Mouse (Mus musculus) fat pad, adult 2 months (tissue): ENCODE data around the gene Olfr688.

Experiments used
- DNase-seq: peaks from one replicate; pipeline ENCODE4 v3.0.0-alpha.2; 2011; ENCODE audit warnings: low read depth, low spot score; ENCODE audit errors: extremely low read depth

Gene Olfr688

DNA sequence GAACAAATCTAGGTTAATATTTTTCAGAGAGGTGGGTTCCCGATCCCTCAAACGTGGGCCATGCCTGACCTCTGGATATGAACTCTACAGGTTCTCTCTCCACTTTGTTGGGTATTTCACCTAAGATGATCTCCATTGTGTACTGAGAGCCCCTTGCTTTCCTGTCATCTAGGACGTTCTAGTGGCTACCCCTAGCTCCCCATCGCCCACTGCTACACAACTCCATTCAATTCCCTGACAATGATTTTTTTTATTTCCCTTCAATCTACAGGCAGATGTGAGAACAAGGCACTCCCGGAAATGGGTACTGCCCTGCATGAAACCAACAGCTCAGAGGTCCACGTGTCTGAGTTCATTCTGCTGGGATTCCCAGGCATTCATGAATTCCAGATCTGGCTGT lies at the start of gene Olfr688:
Gene Olfr688, plus strand, starts transcription at position 301 of the 400 bp plus-strand sequence.
- DNase-seq = no peak

DNA sequence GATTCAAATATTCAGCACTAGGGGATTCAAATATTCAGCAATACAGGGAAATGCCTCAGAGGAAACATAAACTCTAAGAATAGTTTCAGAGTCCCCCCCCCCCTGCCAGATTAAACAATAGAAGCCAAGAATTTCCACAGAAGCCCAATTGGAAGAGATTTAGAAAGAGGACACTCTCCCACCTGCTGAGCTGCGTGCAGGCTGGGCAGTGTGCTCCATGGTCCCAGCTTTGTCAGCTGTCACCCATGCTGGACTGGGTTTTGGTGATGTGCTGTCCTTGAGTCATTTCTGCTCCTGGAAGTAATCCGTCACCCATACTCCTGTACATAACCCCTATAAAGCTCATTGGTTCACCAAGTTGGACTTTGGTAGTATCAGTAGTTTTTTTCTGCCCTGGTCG lies 40.2 kb upstream of the Olfr688 start:
- no peak for DNase-seq

DNA sequence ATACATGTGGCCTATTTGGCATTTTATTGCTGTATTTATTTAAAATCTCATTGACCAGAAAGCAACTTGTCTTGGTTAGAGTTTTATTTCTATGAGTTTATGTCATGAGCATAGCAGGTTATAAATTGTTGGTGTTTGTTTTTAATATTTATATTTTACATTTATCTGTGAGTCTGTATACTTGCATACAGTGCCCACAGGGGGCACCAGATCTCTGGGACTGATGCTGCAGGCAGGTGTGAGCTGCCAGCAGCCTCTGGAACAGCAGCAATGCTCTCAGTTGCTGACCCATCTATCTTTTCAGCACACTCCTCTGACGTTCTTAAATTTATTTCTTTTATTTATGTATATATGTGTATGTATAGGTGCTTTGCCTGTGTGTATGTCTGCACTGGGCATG lies 39.7 kb upstream of the Olfr688 start:
- DNase-seq = no peak

DNA sequence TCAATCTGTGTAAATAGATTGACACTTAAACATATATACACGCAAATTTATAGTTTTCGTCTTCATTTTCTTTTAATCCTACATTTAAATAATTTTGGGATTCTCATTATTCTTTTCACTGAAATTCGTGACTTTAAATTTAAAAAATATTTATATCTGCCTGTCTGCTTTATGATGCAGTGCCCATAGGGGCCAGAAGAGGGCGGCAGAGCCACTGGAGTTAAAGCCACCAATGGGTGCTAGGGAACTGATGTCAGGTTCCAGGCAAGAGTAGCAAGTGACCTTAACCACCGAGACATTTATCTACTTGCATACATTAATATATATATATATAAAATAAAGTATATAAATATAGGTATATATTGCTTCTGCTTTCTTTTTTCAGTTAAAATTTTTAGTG lies 31.2 kb upstream of the Olfr688 start:
- DNase-seq = no peak

DNA sequence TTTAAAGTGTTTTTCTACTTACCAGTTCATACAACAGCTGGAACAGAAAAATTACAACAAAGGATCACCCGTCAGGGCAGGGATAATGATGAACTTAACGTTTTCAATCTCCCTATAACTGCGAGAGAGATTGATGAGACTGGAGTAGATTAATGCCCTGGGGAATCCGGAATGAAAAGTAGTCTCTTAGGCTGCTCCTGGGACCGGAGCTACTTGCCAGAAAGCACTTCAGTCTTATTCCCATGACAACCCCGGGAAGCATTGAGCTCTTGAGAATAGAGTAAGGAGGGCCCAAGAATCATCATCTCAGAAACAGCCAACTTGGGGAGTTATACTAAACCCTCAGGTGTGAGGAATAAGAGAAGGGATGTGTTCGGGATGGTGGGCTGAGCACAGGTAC lies 15.5 kb upstream of the Olfr688 start:
- DNase-seq = no peak

DNA sequence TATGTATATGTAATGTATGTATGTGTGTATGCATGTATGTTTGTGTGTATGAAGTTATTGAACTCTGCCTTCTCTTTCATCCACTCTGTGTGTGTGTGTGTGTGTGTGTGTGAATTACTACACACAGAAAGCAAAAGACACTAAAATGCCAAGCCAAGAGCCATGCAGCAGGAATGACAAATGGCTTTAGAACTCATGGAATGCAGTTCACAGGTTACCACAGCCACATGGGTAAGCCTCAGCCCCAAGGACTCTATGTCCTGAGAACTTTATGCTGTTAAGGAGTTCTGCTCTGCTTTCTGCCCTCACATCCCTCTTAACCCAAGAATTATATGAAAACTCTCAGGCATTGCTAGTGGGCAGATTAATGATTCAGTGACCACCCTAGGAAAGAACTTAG lies 2.2 kb downstream of the Olfr688 start:
- no peak for DNase-seq

DNA sequence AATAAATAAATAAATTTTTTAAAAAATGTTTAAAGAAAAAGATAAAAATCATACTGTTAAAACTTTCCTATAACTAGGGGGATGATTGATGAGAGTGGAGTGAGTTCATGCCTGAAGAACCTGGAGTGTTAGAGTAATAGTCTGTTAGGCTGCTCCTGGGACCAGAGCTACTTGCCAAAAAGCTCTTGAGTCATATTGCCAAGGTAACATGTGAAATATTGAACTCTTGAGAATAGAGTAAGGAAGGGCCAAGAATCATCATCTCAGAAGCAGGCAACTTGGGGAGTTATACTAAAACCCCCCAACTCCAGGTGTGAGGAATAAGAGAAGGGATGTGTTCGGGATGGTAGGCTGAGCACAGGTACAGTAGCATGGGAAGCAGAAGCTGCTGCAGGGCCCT lies 23.0 kb downstream of the Olfr688 start, which contains the start of gene Olfr689:
Gene Olfr689, plus strand, starts transcription at position 301 of the 400 bp plus-strand sequence.
- no peak for DNase-seq

DNA sequence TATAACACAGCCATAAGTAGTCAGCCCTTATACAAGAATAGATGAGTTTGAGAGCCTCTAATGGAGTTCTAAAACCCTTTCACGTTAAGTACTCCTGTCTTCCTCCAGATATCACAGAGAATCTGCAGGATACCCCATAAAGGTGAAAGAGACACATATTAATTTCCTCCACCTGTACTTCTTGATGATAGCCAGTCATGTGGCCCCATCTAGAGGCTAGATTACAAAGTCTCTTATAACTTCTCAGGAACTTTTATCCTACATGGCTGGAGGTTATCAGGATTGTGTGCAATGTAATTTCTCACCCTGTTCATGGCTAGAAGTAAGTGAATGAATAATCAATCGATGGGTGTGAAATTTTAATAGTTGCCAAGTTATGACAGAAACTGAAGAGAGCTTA lies 37.4 kb downstream of the Olfr688 start:
- no peak for DNase-seq

DNA sequence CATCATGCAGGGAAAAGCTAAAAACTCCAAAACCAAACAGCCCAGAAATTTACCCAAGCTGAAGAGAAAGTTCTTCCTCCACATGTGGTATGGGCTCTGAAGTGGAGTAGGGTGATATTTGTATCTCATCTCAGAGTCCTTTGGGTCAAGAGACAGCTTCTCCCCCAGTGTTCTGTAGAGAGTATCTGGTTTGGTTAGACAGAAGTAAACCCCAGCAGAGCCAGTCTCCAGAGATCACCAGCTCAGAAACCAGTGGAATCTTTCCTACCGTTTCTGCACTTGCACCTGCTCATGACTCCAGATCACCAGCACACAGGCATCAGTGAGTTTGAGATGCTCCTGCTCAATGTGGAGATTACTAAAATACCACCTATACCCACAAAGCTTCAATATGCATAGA lies 46.1 kb downstream of the Olfr688 start, which contains the start of gene Olfr690:
Gene Olfr690, minus strand, starts transcription at position 101 of the 400 bp plus-strand sequence.
- no peak for DNase-seq
